Mouse (Mus musculus) Patski (cell line): ENCODE measurements around the gene Fgfr2. TPM values are rescaled to one million over a fixed set of nuclear protein-coding genes. Genes with fewer than 3 reads are reported as not detected.

Experiments
- ATAC-seq: fragments of 100-300 bp; one replicate; pipeline ENCODE4 v1.8.0; 2021
- CTCF ChIA-PET: fragments of 350-600 bp; sonication (Branson Sonifier 250); formaldehyde crosslinking; loops from one replicate; lab custom pipeline; 2022; ENCODE audit warnings: inconsistent platforms; lab: Charles Lee
- POLR2A ChIA-PET: fragments of 350-600 bp; sonication (Branson Sonifier 250); formaldehyde crosslinking; loops from one replicate; lab custom pipeline; 2022; ENCODE audit warnings: antibody characterized with exemption, inconsistent platforms; lab: Charles Lee
- DNase-seq: peaks from one replicate; pipeline ENCODE4 v3.0.0-alpha.2; 2011; ENCODE audit warnings: low read depth, low spot score
- H3K27me3 ChIP-seq: fragments of 371-371 bp; one replicate; pipeline ENCODE4 v1.5.1; 2021
- CTCF ChIP-seq: fragments of 100-300 bp; IDR thresholded peaks from one replicate; pipeline ENCODE4 v1.5.1; 2021
- in situ Hi-C: fragments of 300-500 bp; cut with MboI; formaldehyde crosslinking; loops from 3 replicates; pipeline ENCODE4 v1.11.1; 2018; ENCODE audit warnings: low pct_unique_long_range_greater_than_20kb, mixed read lengths
- polyA plus RNA-seq: library from polyadenylated mRNA; unstranded; gene quantifications from one replicate; pipeline ENCODE4 v1.2.3, GENCODE M21; 2021

The Fgfr2 gene
- polyA plus RNA-seq, 1 experiment from 2014 or later: 48.8 TPM

DNA sequence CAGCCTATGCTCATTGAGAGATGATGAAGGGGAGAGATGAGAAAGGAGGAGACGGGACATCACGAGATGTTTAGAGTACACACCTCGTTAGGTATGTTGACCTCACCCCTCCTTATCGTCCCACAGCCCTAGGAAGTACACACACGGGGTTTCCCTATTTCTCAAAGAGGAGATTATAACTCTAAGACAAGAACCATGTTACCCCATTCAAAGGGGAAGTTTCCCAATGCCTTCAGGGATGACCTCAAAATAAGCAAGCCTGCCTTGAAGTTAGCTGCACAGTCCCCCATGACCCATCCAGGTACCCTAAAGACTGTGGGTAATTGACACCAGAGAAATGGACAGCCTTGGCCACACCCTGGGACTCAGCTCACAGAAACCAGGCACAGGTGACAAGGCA lies 657.3 kb downstream of the Fgfr2 start:
- H3K27me3 ChIP-seq: no peaks in the 10 kb centered on the region
- in situ Hi-C loops: no loop called here
- ChIA-PET CTCF (interaction anchor here (0.9 to 2.6 kb wide), 2 partner anchors 8 to 72 kb away, joined by 3 to 8 read pairs; no protein-coding TSS in a partner anchor), POLR2A (interaction anchor here (0.6 kb wide), 1 partner anchor 248 kb away, joined by 3 read pairs; no protein-coding TSS in a partner anchor)
- no peak for TF ChIP-seq CTCF
- ATAC-seq: no peak
- DNase-seq: no peak

DNA sequence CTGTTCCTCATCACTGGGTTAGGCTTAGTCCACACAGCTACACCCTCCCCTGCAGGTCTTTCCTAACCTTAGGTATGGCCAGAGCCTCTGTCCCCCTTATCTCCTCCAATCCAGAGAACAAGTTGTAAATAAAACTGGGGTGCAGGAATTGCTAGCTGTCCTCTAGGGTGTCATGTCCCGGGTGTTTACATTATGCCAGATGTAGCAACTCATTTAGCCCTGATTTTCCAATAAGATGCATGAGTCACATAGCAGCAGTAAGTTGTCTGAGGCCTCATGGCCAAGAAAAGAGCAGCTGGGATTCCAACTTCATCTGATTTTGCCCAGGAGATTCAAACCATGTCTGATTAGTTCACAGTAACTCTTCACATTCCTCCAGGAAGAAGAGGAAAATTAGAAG lies 658.3 kb downstream of the Fgfr2 start:
- CTCF ChIA-PET: interaction anchor here (0.9 to 2.6 kb wide), 2 partner anchors 9 to 71 kb away, joined by 3 to 8 read pairs; no protein-coding TSS in a partner anchor
- DNase-seq (no peak), ATAC-seq (no peak)
- TF ChIP-seq CTCF: no peak
- in situ Hi-C loops: no loop called here
- H3K27me3 ChIP-seq: no peaks in the 10 kb centered on the region
- POLR2A ChIA-PET: interaction anchor here (0.9 kb wide), 1 partner anchor 9 kb away, joined by 4 read pairs; no protein-coding TSS in a partner anchor

DNA sequence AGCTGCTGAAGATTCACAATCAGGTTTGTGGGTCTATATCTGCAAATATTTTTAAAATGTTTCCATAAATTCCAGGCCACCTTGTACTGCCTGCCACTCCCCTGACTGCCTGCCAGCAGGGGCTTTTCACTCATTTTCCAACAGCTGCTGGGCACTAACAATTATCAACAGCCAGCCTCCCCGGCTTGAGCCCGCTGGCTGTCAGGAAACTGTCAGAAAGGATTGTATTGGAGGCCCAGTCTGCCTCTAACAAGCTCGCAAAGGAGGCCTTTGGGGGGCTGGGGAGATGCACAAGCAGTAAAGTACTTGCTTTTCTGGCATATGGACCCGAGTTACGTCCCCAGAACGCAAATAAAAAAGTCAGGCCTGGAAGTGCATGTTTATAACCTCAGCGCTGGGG lies 664.7 kb downstream of the Fgfr2 start:
- ChIA-PET CTCF (no interaction called here), POLR2A (no interaction called here)
- in situ Hi-C loops: no loop called here
- TF ChIP-seq CTCF: no peak
- DNase-seq (no peak), ATAC-seq (no peak)
- H3K27me3 ChIP-seq: no peaks in the 10 kb centered on the region

DNA sequence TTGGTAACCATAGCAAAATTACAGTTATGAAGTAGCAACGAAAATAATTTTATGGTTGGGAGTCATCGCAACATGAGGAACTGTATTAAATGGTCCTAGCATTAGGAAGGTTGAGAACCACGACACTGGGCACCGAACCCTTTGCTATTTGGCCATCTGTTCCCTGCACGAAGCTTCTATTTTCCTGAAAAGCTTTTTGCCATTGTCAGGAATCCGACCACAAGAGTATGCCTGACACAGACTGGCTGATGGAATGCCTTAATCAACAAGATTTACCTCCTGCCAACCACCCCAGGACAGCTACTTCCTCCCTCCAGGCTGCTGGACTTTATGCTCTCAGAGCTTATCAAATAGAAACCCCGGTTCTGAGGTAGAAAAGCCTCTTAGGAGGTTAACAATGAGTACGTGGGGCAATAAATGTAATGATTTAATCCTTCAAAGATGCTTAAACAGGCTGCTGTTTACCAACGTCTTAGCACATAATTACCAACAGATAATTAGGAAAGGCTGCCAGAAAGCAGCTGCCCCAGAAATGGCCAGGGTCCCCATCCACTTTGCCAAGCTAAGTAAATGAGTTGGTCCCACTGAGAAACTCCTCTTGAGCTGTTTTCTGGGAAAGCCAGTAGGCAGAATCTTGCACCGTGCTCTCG lies 668.0 kb downstream of the Fgfr2 start:
- H3K27me3 ChIP-seq: no peaks in the 10 kb centered on the region
- TF ChIP-seq CTCF: no peak
- ChIA-PET POLR2A (interaction anchor here (1.0 kb wide), 1 partner anchor 9 kb away, joined by 4 read pairs; no protein-coding TSS in a partner anchor), CTCF (interaction anchor here (1.0 to 1.1 kb wide), 2 partner anchors 16 to 17 kb away, joined by 3 to 4 read pairs; no protein-coding TSS in a partner anchor)
- DNase-seq: no peak
- in situ Hi-C loops: no loop called here
- ATAC-seq: no peak

DNA sequence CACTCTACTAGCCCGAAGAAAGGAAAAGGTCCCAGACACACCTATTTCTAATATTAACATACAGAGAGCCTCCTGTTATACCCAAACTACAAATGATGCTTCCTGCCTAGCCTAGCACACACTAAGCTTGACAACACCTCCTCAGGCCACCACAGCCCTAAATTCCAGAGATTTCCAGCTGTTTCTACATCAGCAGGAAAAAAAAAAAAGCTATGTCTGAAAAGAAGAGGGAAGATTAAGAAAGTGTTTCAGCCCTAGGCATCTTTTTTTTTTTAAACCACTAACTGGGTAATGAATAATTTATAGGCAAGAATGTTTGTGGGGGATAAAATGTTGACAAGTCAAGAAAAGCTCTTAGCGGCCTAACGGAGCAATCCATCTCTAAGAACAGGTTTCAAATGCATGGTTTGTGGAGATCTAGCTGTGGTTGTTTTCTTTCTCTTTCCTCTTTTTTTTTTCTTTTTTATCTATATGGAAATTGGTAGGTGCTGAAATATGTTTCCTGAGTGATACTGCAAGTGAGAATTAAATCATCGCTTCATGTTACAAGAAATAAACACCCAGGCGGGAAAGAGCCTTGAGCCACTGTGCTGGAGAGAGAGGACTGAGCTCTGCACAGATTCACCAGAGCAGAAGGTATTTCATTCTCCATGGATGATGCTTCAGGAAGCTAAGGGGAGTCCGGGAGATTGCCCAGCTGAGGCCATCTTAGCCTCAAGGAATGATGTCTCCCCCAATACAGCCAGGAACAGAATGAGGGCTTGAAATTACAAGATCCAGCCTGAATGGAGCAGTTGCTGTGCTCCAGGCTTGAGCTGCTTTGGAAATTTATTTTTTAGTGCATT lies 673.0 kb downstream of the Fgfr2 start:
- no peak for TF ChIP-seq CTCF
- no peaks in the 10 kb centered on the region for H3K27me3 ChIP-seq
- ChIA-PET POLR2A (interaction anchor here (0.6 to 0.9 kb wide), 4 partner anchors 9 to 154 kb away, joined by 3 to 5 read pairs (median 3); no protein-coding TSS in a partner anchor), CTCF (interaction anchor here (1.1 to 1.7 kb wide), 5 partner anchors 21 to 133 kb away, joined by 3 to 5 read pairs (median 4); partner anchors contain the start of gene Chst15)
- DNase-seq: peak; percentile 56
- ATAC-seq: peak; percentile 81
- in situ Hi-C loops: no loop called here

DNA sequence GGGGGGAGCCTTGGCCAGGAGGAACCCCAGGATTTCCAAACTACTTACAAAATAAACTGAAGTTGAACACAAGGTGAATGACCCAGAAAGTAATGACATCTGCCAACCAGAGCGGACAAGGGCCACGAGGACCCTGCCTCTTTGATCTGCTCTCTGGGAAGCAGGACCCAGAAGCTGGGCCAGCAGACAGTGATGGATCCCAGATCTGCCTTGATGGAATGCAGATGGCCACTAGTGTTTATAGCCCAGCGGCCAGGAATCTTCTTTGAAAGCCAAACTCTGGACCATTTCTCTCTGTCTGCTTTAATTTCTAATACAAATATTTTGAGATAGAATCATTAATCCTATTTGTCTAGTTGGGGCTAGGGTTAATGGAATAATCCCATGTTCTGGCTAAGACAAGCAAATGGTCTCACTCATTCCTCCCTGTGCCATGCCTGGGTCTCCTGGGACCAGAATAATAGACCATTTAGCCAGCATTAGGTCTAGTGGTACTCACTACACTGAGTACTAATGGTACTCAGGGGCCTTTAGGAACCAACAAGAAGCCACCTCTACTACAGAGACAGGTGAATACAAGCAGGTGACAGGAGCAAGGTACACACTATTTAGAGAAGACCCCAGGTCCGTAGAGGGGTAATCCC lies 674.5 kb downstream of the Fgfr2 start:
- in situ Hi-C loops: no loop called here
- POLR2A ChIA-PET: no interaction called here
- ATAC-seq (no peak), DNase-seq (no peak)
- CTCF ChIA-PET: interaction anchor here (1.1 kb wide), 1 partner anchor 100 kb away, joined by 3 read pairs; no protein-coding TSS in a partner anchor
- H3K27me3 ChIP-seq: no peaks in the 10 kb centered on the region
- TF ChIP-seq CTCF: no peak

DNA sequence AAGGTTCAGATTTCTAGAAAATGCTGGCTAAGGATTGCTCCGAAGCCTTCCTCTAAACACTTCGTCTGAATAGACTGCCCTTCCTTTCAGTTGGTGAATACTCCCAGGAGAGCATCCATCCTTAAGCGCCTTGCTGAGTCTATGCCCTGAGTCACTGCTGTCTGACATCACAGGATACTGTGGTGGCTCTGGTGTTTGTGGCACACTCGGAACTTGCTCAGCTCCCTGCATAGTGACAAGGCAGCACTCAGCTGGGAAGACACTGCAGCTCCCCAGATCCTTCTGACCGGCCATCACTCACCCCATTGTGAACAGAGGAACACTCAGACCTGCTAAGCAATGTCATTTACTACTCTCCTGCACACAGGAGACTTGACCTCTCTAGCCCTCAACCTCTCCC lies 675.6 kb downstream of the Fgfr2 start:
- POLR2A ChIA-PET: no interaction called here
- in situ Hi-C loops: no loop called here
- TF ChIP-seq CTCF: no peak
- DNase-seq (no peak), ATAC-seq (no peak)
- CTCF ChIA-PET: interaction anchor here (0.8 kb wide), 1 partner anchor 16 kb away, joined by 5 read pairs; no protein-coding TSS in a partner anchor
- no peaks in the 10 kb centered on the region for H3K27me3 ChIP-seq

DNA sequence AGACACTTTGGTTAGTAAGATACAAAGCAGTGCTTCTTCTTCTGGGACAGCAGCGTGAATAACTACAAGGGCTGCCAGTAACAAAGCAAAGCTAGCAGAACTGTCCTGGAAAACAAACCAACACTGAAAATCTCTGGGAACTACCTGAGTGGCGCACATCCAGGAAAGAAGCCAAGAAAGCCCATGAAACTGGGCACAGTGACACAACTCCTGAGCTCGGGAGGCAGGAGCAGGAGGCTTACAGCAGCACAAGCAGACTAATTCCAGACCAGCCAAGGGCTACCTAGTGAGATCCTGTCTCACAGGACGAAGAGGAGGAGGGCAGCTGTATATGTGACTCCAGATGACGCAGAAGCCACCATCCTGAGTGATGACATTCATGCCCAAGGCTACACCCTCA lies 676.3 kb downstream of the Fgfr2 start:
- ChIA-PET CTCF (interaction anchor here (0.8 kb wide), 1 partner anchor 15 kb away, joined by 5 read pairs; no protein-coding TSS in a partner anchor), POLR2A (no interaction called here)
- DNase-seq (no peak), ATAC-seq (no peak)
- in situ Hi-C loops: no loop called here
- TF ChIP-seq CTCF: no peak
- H3K27me3 ChIP-seq: no peaks in the 10 kb centered on the region

DNA sequence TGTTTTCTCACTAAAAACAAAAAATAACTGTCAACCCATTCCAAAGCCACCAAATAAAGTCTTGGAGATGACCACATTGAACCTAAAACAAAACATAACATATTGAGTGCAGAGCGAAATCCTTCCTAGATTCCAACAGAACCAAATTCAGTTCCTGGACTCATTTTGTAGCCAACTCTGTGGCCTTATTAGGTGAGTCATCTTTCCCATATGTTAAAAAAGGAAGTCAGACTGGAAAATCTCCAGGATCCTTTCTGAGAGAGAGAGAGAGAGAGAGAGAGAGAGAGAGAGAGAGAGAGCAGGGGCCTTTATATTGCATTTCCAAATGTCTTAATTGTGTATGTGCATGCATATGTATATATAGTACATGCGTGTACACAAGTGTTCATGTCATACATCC lies 678.9 kb downstream of the Fgfr2 start:
- in situ Hi-C loops: no loop called here
- CTCF ChIA-PET: interaction anchor here (1.5 kb wide), 1 partner anchor 36 kb away, joined by 5 read pairs; no protein-coding TSS in a partner anchor
- no peaks in the 10 kb centered on the region for H3K27me3 ChIP-seq
- POLR2A ChIA-PET: no interaction called here
- no peak for TF ChIP-seq CTCF
- DNase-seq: no peak
- no peak for ATAC-seq

DNA sequence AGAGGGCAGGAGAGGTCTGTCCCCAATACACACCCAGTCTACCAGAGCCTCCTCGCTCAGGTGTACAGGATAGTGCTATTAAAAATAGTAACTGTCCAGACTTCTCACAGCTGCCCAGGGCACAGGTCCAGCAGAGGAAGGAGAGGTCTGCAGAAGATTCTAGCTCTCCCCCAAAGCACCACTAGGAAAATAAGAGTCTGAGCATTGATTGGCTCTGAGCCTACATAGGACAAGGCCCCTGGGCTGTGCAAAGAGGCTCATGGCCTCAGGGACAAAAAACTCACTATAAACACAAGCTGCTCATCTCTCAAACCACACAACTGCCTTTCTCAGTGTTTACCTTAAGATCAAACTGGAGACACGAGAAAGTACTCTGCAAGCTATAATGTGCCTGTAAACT lies 679.4 kb downstream of the Fgfr2 start:
- DNase-seq (no peak), ATAC-seq (no peak)
- ChIA-PET CTCF (interaction anchor here (1.5 kb wide), 1 partner anchor 35 kb away, joined by 5 read pairs; no protein-coding TSS in a partner anchor), POLR2A (no interaction called here)
- no peak for TF ChIP-seq CTCF
- H3K27me3 ChIP-seq: no peaks in the 10 kb centered on the region
- in situ Hi-C loops: no loop called here
